Mouse (Mus musculus) right cerebral cortex, adult 2 months (tissue): ENCODE results near the gene Mus81.
A peak's percentile ranks its signal among the peaks of the same experiment; 100 is the strongest.
"Not testable (repeated sequence)": the region's sequence is repeated elsewhere in the genome, so short reads cannot be mapped to it uniquely, and the experiment has no call there.

Experiments used
- DNase-seq, 2 experiments: peaks; one replicate each; pipeline ENCODE4 v3.0.0; 2021 to 2022; ENCODE audit warnings: low spot score in 2 of 2

Gene Mus81

DNA sequence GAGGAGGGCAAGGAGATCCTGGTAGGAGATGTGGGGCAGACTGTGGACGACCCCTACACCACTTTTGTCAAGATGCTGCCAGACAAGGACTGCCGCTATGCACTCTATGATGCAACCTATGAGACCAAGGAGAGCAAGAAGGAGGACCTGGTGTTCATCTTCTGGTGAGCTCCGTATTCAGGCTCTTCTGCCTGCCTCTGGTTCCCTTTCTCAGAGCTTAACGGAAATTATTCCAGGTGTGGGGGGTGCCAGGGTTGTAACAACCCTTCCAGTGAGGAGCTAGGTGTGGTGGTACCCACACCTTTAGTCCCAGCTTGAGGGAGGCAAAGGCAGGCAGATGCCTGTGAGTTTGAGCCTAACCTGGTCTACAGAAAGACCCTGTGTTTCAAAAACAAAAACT, 4.4 kb upstream of the Mus81 start:
- no peak for DNase-seq

DNA sequence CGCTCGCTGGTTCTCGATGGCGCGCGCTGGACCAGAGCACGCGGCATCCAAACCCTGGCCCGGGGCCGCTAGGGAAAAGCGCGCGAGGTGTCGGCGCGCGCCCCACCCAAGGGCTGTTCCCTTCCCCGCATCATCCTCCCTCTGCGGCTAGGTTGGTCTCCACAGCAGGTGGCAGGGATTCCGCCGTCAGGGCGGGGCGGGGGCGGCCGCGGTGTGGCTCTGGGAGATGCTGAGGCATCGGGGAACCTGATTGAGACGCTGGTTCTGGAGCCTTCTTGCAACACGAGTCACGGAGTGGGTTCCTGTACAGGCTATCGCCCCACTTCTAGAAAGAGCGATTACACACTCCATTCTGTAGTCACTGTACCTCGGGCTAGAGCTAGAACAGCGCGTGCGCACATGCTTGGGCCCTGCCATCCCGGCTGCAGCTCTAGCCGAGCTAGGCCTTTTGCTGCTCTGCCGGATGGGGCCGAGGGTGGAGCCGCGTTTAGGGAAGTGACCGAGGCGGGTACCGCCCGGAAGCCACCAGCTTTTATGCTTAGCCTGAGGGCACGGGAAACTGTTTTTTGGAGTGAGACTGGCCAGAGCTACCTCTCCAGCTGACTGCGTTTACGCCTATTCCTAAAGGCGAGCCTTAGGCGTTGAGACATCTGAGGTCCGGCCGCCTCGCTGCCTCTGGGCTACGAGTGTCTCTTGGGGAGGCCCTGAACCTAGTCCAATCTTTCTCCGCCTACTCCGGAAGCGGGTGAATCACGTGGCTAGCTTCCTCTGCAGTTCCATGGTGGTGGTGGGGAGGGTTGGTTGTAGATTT, 2.9 kb upstream of the Mus81 start:
- DNase-seq: peak; percentile 77 to 82

DNA sequence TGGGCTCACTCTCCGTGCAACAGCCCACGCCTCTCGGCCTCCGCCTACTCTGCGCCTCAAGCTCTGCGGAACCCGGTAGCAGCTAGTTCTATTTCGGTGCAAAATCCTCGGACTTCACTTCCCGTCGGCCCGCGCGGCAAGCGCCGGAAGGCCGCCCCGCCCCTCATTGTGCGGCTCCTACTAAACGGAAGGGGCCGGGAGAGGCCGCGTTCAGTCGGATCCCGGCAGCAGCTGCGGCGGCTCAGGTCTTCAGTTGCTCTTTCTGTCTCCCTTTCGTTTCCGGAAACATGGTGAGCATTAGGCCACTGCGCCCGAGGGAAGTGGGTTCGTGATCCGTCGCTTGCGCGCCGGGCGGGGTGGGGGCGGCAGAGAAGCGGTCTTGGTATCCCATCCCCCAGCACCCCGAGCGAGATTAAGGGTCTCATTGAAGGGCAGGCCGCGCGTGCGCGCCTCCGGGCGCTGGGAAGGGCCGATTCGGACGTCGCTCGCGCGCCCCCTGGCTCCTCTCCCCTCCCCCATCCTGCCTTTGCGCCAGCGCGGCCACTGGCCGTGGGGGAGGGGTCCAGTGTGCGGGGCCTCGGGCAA, 2.2 kb upstream of the Mus81 start, which contains the start of gene Cfl1:
TSS of gene Cfl1 (plus strand) at position 143 of the 585 bp plus-strand sequence.
- DNase-seq: peak; percentile 94 to 96

DNA sequence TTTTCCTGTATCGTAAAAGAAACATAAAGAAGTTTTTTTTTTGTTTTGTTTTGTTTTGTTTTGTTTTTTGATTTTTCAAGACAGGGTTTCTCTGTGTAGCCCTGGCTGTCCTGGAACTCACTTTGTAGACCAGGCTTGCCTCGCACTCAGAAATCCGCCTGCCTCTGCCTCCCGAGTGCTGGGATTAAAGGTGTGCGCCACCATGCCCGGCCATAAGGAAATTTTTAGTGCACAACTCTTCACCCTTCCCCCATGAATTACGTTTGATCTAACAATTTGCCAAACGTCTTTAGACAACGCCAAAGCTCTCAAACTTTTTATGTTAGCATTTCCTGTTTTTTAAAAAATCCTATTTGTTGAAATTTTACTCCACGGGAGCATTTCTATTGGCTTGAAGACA, 1.5 kb upstream of the Mus81 start:
- not testable (repeated sequence) for DNase-seq

DNA sequence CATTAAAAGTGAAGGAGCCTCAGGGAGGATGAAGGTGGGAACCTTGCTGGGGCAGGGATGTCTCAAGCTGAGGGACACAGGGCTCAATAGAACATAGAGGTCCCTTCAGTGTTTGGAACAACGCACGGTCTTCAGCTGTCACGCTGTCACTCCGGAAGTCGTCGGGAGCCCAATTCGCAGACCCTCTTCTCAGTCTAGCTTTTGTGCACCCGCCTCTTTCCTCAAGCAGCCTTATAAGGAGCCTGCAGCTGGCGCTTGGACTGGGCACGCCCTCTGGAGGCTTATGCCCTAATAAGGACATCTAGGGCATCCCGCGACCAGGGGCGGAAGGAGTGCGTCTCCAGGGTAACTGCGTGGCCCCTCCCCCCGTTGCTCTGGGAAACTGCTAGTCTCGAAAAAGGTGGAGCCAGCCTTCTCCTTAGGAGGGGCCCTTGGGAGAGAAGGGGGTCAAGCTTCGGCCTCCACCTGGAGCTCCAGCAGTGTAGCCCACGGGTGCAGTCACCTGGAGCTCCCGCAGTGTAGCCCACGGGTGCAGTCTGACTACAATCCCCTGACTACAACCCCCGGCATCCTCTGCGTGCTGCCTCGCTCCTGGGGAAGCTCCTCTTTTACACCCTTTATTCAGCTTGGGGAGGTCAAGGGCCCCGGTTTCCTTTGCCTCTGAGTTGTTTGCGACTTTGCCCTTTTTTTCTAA, 823 bp upstream of the Mus81 start:
- DNase-seq: peak; percentile 98 to 99

DNA sequence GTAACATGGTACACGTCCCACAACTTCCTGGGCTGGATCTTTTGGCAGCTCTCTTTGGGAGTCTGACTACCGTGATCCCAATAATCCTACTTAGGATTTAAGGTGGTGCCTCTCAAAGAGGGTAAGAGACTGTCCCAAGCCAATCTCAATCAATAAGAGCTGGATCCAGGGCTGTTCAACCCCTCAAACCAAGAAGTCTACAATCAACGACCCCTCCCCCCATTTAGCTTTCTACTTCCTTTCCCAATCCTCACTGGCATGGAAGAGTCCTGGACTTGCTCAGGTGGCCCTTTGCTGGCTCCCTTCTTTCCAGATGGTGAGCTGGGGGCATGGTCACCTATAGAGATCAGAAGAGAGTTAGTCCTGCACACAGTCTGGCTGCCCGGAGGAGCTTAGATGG, 1.4 kb downstream of the Mus81 start:
- DNase-seq: no peak

DNA sequence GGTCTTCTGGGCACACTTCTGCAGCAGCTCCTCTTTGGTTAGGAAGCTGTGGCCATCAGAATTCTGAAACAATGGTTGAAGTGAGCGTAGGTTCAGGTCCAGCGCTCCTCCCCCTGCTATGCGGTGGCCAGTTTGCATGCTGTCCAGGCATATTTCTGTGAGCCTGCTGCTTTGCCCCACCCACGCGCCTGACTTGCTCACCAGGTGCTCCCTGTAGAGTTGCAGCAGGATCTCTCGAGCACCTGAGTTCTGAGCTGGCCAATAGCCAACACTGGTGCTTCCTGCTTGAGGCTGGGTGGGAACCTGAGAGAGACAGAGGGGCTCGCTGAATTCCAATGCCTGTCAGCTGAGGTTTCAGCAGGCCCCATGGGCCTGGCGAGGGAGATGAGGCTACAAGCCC, 1.9 kb downstream of the Mus81 start:
- DNase-seq: no peak

DNA sequence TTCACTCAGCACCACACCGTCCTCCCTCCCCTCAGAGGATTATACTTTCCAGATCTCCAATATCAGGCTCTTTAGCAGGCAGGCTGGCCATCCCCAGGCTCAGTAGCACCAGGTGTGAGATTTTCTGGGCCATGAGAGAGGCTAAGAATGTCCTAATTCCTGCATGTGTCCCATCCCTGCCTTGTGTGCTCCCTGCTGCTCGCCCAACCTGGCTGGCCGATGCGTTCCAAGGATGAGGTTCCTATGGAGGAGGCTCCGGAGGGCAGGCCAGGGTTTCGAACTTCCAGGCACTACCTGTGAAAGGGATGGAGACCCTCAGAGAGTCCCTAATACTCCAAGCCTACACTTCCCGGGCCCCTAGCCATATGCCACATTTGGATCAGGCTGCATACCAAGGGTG, 2.4 kb downstream of the Mus81 start:
- DNase-seq: no peak

DNA sequence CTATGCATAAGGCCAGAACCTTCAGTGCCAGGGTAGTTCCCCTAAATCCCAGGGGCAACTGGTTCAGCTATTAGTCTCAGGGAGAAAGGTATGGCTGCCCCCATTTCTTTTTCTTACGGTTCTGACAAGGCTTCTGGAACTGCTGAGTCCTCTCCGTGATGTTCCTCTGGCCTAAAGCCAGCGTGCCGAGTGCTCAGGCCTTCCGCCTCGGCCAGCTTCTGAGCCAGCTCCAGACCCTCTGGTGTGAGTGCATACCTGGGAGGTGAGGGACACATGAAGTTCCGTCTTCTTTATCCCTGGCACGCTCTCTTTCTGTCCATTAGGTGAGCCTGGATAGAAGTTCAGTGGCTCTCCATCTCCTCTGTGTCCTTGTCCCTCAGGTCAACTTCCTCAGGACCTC, 2.8 kb downstream of the Mus81 start:
- DNase-seq: no peak

DNA sequence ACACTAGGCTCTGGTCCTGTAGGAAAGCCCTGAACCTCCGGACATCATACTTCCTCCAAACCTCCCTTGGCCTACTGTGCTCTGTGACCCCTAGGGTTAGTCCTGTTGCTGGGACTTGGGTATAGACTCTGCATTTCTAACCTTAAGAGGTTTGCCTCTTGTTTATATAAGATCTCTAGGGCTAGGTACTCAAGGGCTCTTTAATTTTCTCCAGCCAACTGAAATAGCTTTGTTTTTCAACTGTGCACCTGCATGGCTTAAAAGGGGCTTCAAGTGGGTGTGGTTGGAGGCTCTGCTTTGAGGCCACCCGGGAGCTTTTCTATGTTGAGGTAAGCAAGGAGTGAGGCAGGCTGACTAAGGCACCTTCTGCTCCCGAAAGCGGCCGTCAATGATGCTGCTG, 3.7 kb downstream of the Mus81 start:
- no peak for DNase-seq

DNA sequence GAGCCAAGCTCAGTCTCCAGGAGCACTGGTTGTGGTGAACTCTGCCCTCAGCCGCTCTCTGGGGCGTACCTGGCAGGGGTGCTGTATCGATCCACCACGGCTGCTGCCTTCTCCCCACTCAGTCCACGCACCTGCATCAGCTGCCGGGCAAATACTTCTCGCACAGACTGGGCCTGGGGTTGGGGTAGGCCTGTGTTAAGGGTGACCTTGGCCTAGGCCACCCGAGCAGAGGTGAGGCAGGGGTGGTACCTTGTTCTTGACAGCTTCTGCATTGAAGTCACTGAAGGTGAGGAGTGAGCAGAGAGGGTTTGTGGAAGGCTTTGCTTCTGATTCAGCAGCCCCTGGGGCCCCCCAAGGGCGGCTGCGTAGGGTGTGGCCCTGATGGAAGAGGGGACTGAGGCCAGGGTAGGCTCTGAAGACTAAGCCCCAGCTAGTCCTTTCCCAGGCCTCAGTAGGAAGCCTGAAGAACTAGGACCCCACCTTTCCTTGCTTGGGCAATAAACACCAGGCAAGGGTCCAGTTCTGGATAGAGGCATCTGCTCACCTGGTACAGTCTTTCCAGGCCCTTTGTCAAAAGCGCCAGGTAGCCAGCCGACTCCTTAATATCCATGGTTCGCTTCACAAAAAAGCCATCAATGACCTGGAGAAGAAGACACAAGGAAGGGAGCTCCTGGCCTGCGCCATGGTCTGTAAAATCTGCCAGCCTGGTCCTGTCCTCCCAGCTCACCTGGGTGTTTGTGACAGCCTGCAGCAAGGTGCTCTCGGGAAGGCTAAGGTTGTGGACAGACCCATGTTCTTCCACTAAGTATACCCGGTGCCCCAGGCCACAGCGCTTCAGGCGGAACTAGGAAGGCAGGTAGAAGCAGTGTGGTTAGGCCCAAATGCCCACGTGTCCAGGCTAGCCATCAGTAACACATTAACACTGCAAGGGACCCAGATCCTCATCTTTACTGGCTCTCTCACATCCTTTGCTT, 4.5 kb downstream of the Mus81 start:
- DNase-seq: no peak

DNA sequence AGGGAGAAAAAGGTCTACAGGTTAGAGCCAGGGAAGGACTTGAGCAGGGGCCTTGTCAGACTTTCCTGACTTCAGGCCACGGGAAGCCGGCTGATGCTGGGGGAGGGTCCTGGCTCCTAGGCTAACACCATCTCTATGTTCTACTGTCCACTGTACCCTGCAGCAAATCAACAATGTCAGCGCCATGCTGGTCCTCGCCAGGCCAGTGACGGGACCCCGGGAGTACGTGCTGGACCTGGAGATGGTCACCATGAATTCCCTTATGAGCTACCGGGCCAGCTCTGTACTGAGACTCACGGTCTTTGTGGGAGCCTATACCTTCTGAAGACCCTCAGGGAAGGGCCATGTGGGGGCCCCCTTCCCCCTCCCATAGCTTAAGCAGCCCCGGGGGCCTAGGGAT, 6.8 kb downstream of the Mus81 start:
- no peak for DNase-seq

DNA sequence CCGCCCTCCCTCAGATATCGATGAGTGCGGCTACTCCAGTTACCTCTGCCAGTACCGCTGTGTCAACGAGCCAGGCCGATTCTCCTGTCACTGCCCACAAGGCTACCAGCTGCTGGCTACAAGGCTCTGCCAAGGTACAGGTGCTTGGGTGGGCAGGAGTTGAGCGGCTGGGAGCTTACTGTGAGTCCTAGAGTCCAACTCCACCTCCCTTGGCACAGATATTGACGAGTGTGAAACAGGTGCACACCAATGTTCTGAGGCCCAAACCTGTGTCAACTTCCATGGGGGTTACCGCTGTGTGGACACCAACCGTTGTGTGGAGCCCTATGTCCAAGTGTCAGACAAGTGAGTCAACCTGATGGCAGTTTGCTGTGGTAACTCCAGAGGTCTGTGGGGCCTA, 8.2 kb downstream of the Mus81 start:
- DNase-seq: no peak

DNA sequence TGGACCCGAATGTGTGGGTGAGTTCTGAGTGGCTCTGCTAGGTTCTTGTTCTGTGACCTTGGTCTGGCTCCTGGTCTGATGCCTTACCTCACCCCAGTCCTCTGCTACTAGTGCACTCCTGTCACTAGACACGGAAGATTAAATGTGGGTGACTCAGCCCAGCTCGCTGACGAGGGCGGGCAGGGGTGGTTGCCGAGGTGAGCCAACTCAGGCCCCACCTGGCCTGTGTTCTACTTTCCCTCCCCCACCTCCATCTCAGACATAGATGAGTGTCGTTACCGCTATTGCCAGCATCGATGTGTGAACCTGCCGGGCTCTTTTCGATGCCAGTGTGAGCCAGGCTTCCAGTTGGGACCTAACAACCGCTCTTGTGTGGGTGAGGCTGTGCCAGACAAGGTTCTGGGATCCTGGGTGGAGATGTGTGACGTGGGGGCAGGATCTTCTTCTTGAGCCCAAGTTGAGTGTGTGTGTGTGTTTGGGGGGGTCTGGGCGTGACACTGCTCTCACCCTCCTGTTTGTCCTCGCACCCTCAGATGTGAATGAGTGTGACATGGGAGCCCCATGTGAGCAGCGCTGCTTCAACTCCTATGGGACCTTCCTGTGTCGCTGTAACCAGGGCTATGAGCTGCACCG, 10.4 kb downstream of the Mus81 start:
- DNase-seq: no peak

DNA sequence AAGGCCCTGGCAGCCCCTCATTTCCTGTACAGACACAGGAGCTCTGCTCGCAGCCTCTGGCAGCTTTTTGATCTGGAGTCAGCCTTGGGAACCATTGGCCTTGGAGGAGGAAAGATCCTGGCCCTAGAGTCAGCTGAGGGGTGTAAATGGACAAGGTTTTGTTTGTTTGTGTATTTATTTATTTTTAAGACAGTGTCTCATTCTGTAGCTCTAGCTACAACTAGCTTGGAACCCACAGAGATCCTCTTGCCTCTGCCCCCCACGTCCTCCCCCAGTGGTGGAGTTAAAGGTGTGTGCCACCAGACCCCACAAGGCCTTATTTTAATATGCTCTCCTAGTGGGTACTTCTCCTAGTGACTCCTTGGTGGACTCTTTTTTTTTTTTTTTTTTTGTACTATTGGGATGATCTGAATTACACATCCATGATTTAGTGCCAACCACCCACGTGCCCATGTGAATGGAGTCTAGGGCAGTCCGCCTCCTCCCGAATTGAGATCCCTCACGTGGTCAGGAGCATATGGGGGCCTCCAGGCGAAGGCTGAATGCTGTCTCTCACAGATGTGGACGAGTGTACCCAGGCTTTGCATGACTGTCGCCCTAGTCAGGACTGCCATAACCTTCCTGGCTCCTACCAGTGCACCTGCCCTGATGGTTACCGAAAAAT, 11.1 kb downstream of the Mus81 start:
- DNase-seq: peak; percentile 59 to 67

DNA sequence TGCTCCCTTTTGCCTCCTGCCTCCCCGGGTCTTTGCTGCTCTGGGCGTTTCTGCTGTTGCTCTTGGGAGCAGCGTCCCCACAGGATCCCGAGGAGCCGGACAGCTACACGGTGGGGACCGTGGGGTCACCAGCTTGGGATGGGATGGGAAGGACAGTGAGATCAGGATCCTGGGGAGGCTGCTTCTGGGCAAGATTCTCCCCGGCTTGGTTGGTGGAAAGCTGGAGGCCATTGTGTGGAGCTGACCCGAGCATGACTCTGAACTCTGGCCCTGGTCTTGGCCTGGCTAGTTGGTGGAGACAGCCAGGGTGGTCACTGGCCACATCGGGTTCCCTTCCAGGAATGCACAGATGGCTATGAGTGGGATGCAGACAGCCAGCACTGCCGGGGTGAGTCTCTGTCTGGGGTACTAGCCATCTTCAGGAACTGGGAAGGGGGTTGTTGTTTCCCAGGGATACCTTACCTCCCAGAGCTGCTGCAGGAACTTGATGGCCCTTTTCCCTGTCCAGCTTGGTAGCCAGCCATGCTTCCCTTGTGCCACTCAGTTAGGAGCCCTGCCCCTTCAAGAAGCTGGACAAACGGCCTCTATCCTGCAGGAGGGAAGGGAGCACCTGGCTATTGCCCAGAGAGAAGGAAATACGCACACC, 13.0 kb downstream of the Mus81 start:
- DNase-seq: no peak

DNA sequence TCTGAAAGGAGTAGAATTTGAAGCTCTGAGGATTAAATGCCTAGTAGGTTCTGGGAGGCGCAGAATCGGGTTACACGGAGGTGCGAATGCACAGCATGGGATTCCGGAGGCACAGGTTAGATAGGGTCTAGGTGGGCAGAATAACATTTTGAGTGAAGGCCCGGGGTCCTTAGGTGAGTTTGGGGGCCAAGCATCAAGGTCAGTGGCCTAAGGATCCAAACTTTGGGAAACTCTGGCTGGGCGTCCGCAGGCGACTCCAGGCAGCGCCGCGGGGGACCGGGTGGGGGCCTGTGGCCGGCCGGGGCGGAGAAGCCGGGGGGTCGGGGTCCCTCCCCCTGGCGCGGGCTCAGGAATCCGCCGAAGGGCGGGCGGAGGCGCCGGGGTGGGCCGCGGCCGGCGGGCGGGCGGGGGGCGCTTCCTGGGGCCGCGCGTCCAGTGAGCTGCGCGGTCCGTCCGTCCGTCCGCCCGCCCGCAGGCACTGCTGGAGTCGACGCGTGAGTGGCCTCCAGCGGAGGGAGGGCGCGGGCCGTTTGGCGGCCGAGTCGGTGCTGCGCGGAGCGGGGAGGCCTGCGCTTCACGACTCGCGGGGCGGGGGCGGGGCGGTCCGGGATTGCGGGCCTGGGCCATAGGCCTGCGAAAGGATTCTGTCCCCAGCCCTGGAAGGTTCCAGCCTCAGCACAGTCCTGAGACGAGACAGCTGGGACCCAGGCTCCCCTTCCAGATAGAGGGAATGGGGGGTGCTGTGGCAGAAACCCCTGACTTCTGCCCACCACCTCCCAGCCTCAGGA, 13.7 kb downstream of the Mus81 start:
- no peak for DNase-seq

DNA sequence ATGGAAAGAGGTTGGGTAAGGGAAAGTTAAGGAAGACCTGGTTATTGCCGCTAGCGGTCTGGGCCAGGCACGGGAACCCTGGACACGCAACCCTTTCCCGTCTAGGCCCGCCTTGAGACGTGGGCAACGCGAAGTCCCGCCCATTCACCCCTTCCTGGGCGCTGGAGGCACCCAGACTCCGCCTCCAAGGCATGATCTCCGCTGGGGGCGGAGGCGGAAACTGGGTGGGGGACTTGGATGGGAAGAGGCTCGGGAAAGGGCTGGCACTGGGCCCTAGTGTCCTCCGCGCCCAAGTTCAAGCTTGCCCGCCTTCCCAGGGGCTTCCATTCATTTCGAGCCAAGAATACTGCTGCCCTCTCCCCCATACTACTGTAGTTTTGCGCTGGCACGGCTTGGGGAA, 14.5 kb downstream of the Mus81 start, which contains the start of gene Efemp2:
TSS of gene Efemp2 (plus strand) at position 235 of the 400 bp plus-strand sequence.
- DNase-seq: peak; percentile 54 to 65

DNA sequence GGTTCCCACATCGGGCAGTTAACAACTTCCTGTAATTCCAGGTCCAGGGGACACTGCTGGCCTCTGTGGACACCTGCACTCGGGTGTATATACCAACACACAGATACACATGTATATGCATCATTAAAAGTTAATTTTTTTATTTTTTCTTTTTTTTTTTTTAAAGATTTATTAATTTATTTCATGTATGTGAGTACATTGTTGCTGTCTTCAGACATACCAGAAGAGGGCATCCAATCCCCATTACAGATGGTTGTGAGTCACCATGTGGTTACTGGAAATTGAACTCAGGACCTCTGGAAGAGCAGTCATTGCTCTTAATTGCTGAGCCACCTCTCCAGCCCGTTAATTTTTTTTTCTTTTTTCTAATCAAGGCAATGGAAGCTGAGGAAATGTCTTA, 15.3 kb downstream of the Mus81 start:
- DNase-seq: no peak
